Mouse (Mus musculus) megakaryocyte, embryonic 14.5 days (primary cell): ENCODE measurements around the gene Gripap1.
"Not testable (repeated sequence)": the region's sequence is repeated elsewhere in the genome, so short reads cannot be mapped to it uniquely, and the experiment has no call there.

Source experiments
- FLI1 ChIP-seq: IDR thresholded peaks from 2 replicates; pipeline ENCODE4 v1.6.1; 2012; ENCODE audit warnings: low read length, inconsistent platforms, mixed read lengths
- GATA1 ChIP-seq: IDR thresholded peaks from 3 replicates; pipeline ENCODE4 v1.6.1; 2012; ENCODE audit warnings: mixed read lengths, low read length, inconsistent platforms, borderline replicate concordance

- TF ChIP-seq GATA1, FLI1: not testable (repeated sequence)
Observed at GRCm38 (mm10) chrX:7815016-7815415, 25.5 kb downstream of the Gripap1 start.
